Mouse (Mus musculus): ENCODE measurements around the gene Gm11096. TPM values are rescaled to one million over a fixed set of nuclear protein-coding genes. Genes with fewer than 3 reads are reported as not detected.

Gene Gm11096
- polyA plus RNA-seq, 1 experiment: not detected

DNA sequence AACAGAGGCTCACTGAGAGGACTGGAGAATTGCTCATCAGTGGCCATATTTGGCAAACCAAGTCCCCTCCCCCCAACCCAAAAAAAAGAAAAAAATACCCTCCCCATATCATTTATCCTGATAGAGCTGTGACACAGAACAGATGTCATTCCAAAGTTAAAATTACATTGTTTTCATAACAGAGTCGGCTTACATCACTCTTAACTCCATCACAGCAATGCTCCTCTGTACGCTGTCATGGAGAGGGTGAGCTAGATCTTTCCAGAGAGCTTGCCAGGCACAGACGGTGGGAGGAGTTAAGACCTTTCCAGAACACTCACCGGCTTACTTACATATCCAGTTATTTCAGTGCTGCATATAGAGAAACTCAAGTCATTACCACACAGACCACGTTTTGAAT is 27.4 kb downstream of the Gm11096 start:
- H3K27me3 ChIP-seq (ENCODE audit: control insufficient read depth): no peaks in the 10 kb centered on the region

DNA sequence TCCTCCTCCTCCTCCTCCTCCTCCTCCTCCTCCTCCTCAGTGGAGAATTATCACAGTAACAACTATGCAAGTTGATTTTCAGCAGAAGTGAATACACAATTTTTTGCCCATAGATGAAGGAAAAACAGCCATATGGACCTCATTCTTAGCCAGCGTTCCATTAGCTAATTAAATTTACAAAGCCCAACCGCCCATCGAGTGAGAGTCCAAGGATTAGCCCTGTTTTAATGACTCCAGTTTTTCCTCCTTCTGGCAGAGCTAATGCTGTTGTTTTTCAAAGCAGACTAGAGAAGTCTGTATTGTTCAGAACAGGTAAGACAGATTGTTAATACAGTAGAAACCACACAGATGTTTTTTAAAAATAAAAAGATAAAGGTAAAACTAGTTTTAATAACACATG is 31.8 kb downstream of the Gm11096 start:
- Histone ChIP-seq H3K9me3 (ENCODE audit: control insufficient read depth, low read length) (no peaks in the 10 kb centered on the region), H3K36me3 (ENCODE audit: control insufficient read depth) (no peaks in the 10 kb centered on the region), H3K4me3 (replicated peaks) (no peak overlapping the region), H3K4me1 (ENCODE audit: control insufficient read depth) (no peaks in the 10 kb centered on the region), H3K27me3 (ENCODE audit: control insufficient read depth) (no peaks in the 10 kb centered on the region)
- no peak for TF ChIP-seq TAL1 (IDR thresholded peaks at IDR 0.05; ENCODE audit: low read length)
- TF ChIP-seq GATA1 (IDR thresholded peaks at IDR 0.05; ENCODE audit: low read length): no peak

More for the DNA sequence above, 27.4 kb downstream of the Gm11096 start:
- no peak overlapping the region for H3K4me3 ChIP-seq (replicated peaks)
- no peaks in the 10 kb centered on the region for H3K4me1 ChIP-seq (ENCODE audit: control insufficient read depth)
- no peak for TF ChIP-seq GATA1 (IDR thresholded peaks at IDR 0.05; ENCODE audit: low read length)
- TF ChIP-seq TAL1 (IDR thresholded peaks at IDR 0.05; ENCODE audit: low read length): no peak
- no peaks in the 10 kb centered on the region for H3K9me3 ChIP-seq (ENCODE audit: control insufficient read depth, low read length)
- H3K36me3 ChIP-seq (ENCODE audit: control insufficient read depth): no peaks in the 10 kb centered on the region

DNA sequence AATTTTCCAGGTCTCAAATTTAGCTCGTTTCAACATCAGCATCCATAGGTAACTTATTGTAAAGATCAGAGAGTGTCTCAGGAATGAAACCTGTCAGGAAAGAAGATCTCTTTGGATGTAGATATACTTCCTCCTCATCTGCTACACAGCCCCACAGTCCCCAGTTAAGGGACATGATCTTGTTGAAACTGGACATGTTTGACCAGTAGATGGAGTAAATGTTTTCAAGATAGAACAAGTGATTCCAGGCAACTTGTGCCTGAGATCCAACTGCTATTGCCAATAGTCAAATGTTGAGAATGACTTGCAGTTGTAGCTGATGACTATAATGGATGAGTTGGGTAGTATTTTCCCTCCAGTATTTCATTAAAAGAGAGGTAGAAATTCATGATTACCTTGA is 35.9 kb downstream of the Gm11096 start:
- TF ChIP-seq GATA1 (IDR thresholded peaks at IDR 0.05; ENCODE audit: low read length) (no peak), TAL1 (IDR thresholded peaks at IDR 0.05; ENCODE audit: low read length) (no peak)
- Histone ChIP-seq H3K9me3 (ENCODE audit: control insufficient read depth, low read length) (no peaks in the 10 kb centered on the region), H3K4me1 (ENCODE audit: control insufficient read depth) (no peaks in the 10 kb centered on the region)

DNA sequence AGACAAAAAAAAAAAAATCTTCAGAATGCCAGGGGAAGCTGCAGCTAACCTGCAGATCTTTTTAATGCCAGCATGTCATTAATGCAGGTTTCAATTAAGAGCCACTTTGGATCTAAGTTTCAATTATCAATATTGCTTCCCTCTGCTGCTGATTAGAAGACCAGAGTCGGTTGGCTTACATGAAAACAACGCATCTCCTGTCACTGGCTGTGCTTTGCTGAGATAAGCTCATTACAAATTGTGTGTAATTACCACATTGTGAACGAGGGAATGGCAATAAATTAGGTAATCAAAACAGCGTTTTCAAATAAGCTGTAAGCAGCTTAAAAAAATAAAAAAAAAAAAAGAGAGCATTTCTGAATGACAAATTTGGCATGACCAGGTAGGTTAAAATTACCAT is 38.2 kb downstream of the Gm11096 start:
- H3K4me1 ChIP-seq (ENCODE audit: control insufficient read depth): no peaks in the 10 kb centered on the region
- no peak overlapping the region for H3K4me3 ChIP-seq (replicated peaks)
- no peaks in the 10 kb centered on the region for H3K36me3 ChIP-seq (ENCODE audit: control insufficient read depth)
- H3K27me3 ChIP-seq (ENCODE audit: control insufficient read depth): no peaks in the 10 kb centered on the region
- TF ChIP-seq GATA1 (IDR thresholded peaks at IDR 0.05; ENCODE audit: low read length): no peak
- TF ChIP-seq TAL1 (IDR thresholded peaks at IDR 0.05; ENCODE audit: low read length): no peak
- no peaks in the 10 kb centered on the region for H3K9me3 ChIP-seq (ENCODE audit: control insufficient read depth, low read length)

More for the DNA sequence above, 35.9 kb downstream of the Gm11096 start:
- H3K27me3 ChIP-seq (ENCODE audit: control insufficient read depth): no peaks in the 10 kb centered on the region
- H3K4me3 ChIP-seq (replicated peaks): no peak overlapping the region
- no peaks in the 10 kb centered on the region for H3K36me3 ChIP-seq (ENCODE audit: control insufficient read depth)

DNA sequence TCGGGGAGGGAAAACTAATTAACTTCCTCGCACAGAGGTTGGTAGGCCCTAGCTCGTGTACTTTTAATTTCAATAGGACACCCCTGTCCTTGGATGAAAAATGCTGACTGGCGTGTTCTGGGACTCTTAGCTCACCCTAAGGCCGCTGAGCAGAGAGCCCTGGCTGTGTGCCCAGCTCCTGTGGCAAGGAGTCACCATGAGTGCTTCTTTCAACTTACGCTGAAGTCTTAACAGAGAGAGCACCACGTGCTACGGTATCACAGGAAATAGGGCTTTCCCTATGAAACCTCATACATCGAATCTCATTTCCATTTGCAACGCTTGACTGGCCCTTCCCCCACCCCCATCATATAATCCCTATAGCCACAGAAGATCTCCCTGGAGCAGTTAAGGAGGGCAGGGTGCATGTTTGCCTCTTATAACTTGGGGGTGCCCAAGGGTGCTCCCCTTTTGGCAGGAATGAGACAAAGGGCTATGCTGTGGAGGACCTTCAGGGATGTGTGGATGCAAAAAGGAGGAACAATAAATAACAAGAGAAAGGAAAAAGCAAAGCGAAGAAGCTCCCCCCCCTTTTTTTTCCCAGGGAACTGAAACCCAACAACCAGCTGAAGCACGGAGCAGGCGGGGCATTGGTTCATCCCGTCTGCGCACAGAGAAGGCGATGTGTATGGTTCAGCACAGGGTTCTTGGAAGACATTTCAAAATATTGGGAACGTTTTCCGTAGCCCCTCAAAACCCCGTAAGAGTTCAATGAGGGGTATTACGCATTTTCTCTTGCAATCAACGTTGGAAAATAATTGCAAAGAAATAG is 39.0 kb downstream of the Gm11096 start:
- Histone ChIP-seq H3K4me3 (replicated peaks) (no peak overlapping the region), H3K36me3 (ENCODE audit: control insufficient read depth) (no peaks in the 10 kb centered on the region), H3K27me3 (ENCODE audit: control insufficient read depth) (no peaks in the 10 kb centered on the region), H3K4me1 (ENCODE audit: control insufficient read depth) (no peaks in the 10 kb centered on the region), H3K9me3 (ENCODE audit: control insufficient read depth, low read length) (no peaks in the 10 kb centered on the region)
- no peak for TF ChIP-seq TAL1 (IDR thresholded peaks at IDR 0.05; ENCODE audit: low read length)

DNA sequence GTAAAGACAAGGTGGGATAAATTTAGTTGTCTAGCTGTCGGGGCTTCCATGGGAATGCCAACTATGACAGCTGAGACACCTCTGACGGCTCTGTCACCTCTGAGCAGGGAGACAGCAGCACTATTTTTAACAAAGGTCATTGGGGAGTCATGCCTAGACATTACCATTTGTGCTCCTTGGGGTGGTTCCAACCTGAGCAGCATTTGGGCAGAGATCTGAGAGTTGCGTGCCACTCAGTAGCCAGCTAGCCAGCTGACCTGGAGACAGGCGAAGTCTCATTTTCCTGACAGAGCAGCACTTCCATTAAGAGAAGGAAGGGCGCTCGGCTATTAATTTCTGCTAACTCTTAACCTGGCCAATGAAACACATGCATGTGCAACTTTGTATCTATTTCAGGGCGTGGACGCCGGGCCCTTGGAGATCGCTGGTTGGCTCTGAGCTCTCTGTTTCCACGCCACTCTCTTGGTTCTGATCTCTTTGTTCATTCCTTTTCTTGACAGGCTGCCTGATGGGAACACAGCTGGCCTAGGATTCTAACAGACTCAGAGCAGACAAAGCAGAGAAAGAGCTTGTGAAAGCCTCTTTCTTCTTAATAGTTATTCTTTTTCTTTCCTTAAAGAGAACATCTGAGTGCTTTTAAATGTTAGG is 40.4 kb downstream of the Gm11096 start:
- Histone ChIP-seq H3K9me3 (ENCODE audit: control insufficient read depth, low read length) (no peaks in the 10 kb centered on the region), H3K4me1 (ENCODE audit: control insufficient read depth) (no peaks in the 10 kb centered on the region), H3K36me3 (ENCODE audit: control insufficient read depth) (no peaks in the 10 kb centered on the region), H3K27me3 (ENCODE audit: control insufficient read depth) (no peaks in the 10 kb centered on the region), H3K4me3 (replicated peaks) (no peak overlapping the region)
- TF ChIP-seq GATA1 (IDR thresholded peaks at IDR 0.05; ENCODE audit: low read length): no peak

DNA sequence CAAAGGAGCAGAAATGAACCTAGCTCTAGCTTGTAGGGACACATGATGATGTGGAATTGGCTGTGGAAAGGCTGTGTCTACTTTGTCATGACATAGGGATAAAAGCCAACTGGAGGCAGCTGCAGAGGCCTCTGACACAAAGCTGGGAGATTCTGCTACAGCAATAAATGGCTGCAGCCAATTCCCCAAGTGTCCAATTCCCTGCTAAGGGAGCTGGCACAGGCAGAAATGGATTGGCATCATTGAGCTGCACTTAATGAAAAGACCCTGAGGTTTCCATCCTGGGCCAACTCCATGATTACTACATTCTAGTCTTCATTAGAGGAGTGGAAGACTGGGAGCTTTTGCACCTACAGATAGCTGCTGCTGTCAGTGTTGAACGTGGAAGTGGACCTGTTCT is 44.8 kb downstream of the Gm11096 start:
- no peaks in the 10 kb centered on the region for H3K36me3 ChIP-seq (ENCODE audit: control insufficient read depth)
- TF ChIP-seq GATA1 (IDR thresholded peaks at IDR 0.05; ENCODE audit: low read length): no peak

More for the DNA sequence above, 44.8 kb downstream of the Gm11096 start:
- no peak overlapping the region for H3K4me3 ChIP-seq (replicated peaks)
- no peaks in the 10 kb centered on the region for H3K9me3 ChIP-seq (ENCODE audit: control insufficient read depth, low read length)
- H3K4me1 ChIP-seq (ENCODE audit: control insufficient read depth): no peaks in the 10 kb centered on the region
- no peaks in the 10 kb centered on the region for H3K27me3 ChIP-seq (ENCODE audit: control insufficient read depth)
